Mouse (Mus musculus): ENCODE data around the gene Arfgef2.

DNA sequence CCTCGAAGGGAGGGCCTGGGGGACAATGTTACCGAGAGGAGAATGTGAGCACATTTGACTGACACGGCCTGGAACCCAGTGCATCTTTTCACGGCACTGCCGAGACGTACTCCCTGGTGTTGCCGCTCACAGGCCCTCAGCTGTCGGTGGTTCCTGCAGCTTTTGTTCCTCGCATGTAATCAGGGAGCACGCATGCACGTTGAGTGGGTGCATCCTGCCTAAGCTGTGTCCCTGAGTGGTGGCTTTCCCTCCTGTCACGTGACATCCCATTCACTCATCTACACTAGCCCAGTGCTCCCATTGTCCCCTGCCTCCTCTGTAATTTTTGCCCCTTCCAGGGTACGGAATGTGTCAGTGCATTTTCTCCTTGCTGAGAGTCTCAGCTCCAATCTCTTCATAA lies 91.0 kb downstream of the Arfgef2 start:
- TF ChIP-seq CTCF (conservative IDR thresholded peaks at IDR 0.05 in 1 of 2, IDR thresholded peaks at IDR 0.05 in 1 of 2; ENCODE audit: low read depth in 2 of 2, low read length in 2 of 2) (no peak), HCFC1 (IDR thresholded peaks at IDR 0.05; ENCODE audit: low read depth, low read length) (no peak), ZKSCAN1 (IDR thresholded peaks at IDR 0.05; ENCODE audit: borderline replicate concordance, low read depth, low read length) (no peak), RCOR1 (conservative IDR thresholded peaks at IDR 0.05; ENCODE audit: low read depth, low read length) (no peak), NELFE (IDR thresholded peaks at IDR 0.05; ENCODE audit: low read depth, low read length) (no peak), E2F4 (IDR thresholded peaks at IDR 0.05; ENCODE audit: insufficient replicate concordance, low read depth, low read length) (no peak), MAZ (IDR thresholded peaks at IDR 0.05; ENCODE audit: low read depth, low read length) (no peak), CHD2 (IDR thresholded peaks at IDR 0.05; ENCODE audit: low read length) (no peak), POLR2A (IDR thresholded peaks at IDR 0.05; ENCODE audit: low read depth, low read length) (no peak), UBTF (IDR thresholded peaks at IDR 0.05; ENCODE audit: low read depth, low read length) (no peak), BHLHE40 (IDR thresholded peaks at IDR 0.05; ENCODE audit: low read depth, low read length) (no peak)
